Mouse (Mus musculus) ES-E14 (cell line): ENCODE measurements around the gene Chchd6.

Experiments
- HCFC1 ChIP-seq: IDR thresholded peaks from 2 replicates; pipeline ENCODE4 v1.6.1; 2012; ENCODE audit warnings: low read length, inconsistent platforms, borderline replicate concordance; ENCODE audit not compliant: insufficient read depth
- MAFK ChIP-seq: IDR thresholded peaks from 2 replicates; pipeline ENCODE4 v1.6.1; 2014; ENCODE audit warnings: mild to moderate bottlenecking, low read depth, low read length, inconsistent platforms; ENCODE audit not compliant: insufficient read depth
- ZC3H11A ChIP-seq: IDR thresholded peaks from 2 replicates; pipeline ENCODE4 v1.6.1; 2012; ENCODE audit warnings: low read depth, mild to moderate bottlenecking, inconsistent platforms, low read length, borderline replicate concordance
- ZNF384 ChIP-seq: IDR thresholded peaks from 2 replicates; pipeline ENCODE4 v1.6.1; 2012; ENCODE audit warnings: low read depth, low read length, inconsistent platforms

GRCm38 (mm10) chr6:89448736-89449135 lies 146.7 kb downstream of the Chchd6 start:
- no peak for TF ChIP-seq ZC3H11A
- no peak for TF ChIP-seq HCFC1
- no peak for TF ChIP-seq MAFK
- no peak for TF ChIP-seq ZNF384
